Mouse (Mus musculus) liver, embryonic 14.5 days (tissue): Measurements from ENCODE around the gene Fam118b. TPM values are rescaled to one million over a fixed set of nuclear protein-coding genes. Genes with fewer than 3 reads are reported as not detected.

Source experiments
- ATAC-seq: fragments of 200-750 bp; cut with Nextera tagmentation; 2 replicates; pipeline ENCODE4 v1.8.0; 2017; ENCODE audit warnings: moderate number of reproducible peaks, mild to moderate bottlenecking, moderate library complexity; ENCODE audit not compliant: insufficient read depth
- DNase-seq, 3 experiments: peaks; one replicate each; pipeline ENCODE4 v3.0.0-alpha.2; 2012 to 2013; ENCODE audit warnings: low read depth in 3 of 3, low spot score in 3 of 3
- H3K27ac ChIP-seq: fragments of 300-500 bp; sonication (generic); 2 replicates; pipeline ENCODE4 v1.5.1; 2014; ENCODE audit warnings: moderate library complexity, mild to moderate bottlenecking, control low read depth, inconsistent platforms
- H3K27me3 ChIP-seq: fragments of 300-500 bp; sonication (generic); 2 replicates; pipeline ENCODE4 v1.6.1; 2014; ENCODE audit warnings: mild to moderate bottlenecking, low read length, moderate library complexity; ENCODE audit not compliant: control insufficient read depth, insufficient read depth
- H3K36me3 ChIP-seq: fragments of 300-500 bp; sonication (generic); replicated peaks from 2 replicates; pipeline ENCODE4 v1.6.1; 2014; ENCODE audit warnings: low read depth; ENCODE audit not compliant: control insufficient read depth, insufficient read depth
- H3K4me1 ChIP-seq, 2 experiments: fragments of 200-500 bp in 1 of 2; fragments of 300-500 bp in 1 of 2; sonication (generic) in 1 of 2; replicated peaks; 2 replicates each; pipeline ENCODE4 v1.6.1; 2012 to 2014; ENCODE audit warnings: antibody characterized with exemption in 1 of 2, inconsistent platforms in 1 of 2, low read length in 1 of 2; ENCODE audit not compliant: control insufficient read depth in 2 of 2, insufficient read depth in 2 of 2
- H3K4me2 ChIP-seq: fragments of 300-500 bp; sonication (generic); 2 replicates; pipeline ENCODE4 v1.6.1; 2014; ENCODE audit warnings: low read depth, mild to moderate bottlenecking, control low read depth, moderate library complexity
- H3K4me3 ChIP-seq, 2 experiments: fragments of 200-500 bp in 1 of 2; fragments of 300-500 bp in 1 of 2; sonication (generic) in 1 of 2; 2 replicates each; pipeline ENCODE4 v1.5.1; 2012 to 2014; ENCODE audit warnings: low read depth in 2 of 2, low read length in 2 of 2, mild to moderate bottlenecking in 2 of 2, control low read depth in 1 of 2, inconsistent platforms in 1 of 2, moderate library complexity in 1 of 2; ENCODE audit not compliant: insufficient read depth in 1 of 2
- H3K9ac ChIP-seq: fragments of 300-500 bp; sonication (generic); replicated peaks from 2 replicates; pipeline ENCODE4 v1.6.1; 2014; ENCODE audit warnings: mild to moderate bottlenecking, control low read depth, moderate library complexity
- H3K9me3 ChIP-seq: fragments of 300-500 bp; sonication (generic); 2 replicates; pipeline ENCODE4 v1.6.1; 2016; ENCODE audit warnings: low read length, mixed read lengths; ENCODE audit not compliant: control insufficient read depth
- CTCF ChIP-seq: IDR thresholded peaks from 2 replicates; pipeline ENCODE4 v1.5.1; 2016; ENCODE audit warnings: antibody characterized with exemption, low read depth, control low read depth
- EP300 ChIP-seq: IDR thresholded peaks from 2 replicates; pipeline ENCODE4 v1.6.1; 2016; ENCODE audit warnings: antibody characterized with exemption, low read depth
- WGBS: fragments of 180-500 bp; shearing (Covaris S2); extraction: QIAGEN DNeasy Blood & Tissue Kit; methylation state at CpG from one replicate; pipeline ENCODE4 v1.1.7; 2014; ENCODE audit not compliant: insufficient replicate concordance; 5-methylcytosine and 5-hydroxymethylcytosine counted together
- polyA plus RNA-seq, 2 experiments: library from polyadenylated mRNA; depleted of rRNA in 1 of 2; stranded (reverse) in 1 of 2; unstranded in 1 of 2; fragments of >200 nt; fragmentation: Nextera tagmentation in 1 of 2; extraction: Ambion mirVana in 1 of 2; gene quantifications; 2 replicates each; pipeline versions ENCODE4 v1.2.1 to v1.2.3; 2012 to 2014

Fam118b gene
- polyA plus RNA-seq, 2 experiments, result 7.4 to 13.8 TPM

GRCm38 (mm10) chr9:35282851-35283200 is 15.2 kb upstream of the Fam118b start:
- Histone ChIP-seq H3K36me3 (no peaks in the 10 kb centered on the region; the same call in 1 of the 2 replicates), H3K9ac (no peak overlapping the region), H3K9me3 (no peaks in the 10 kb centered on the region), H3K27ac (no peak overlapping the region), H3K4me2 (no peak overlapping the region), H3K4me1 (no peaks in the 10 kb centered on the region), H3K27me3 (no peaks in the 10 kb centered on the region), H3K4me3 (no peak overlapping the region)
- no peak for ATAC-seq
- TF ChIP-seq CTCF (no peak), EP300 (no peak)
- DNase-seq, result no peak
- 67% methylated on average over 5 of the region's 5 CpGs for WGBS

GRCm38 (mm10) chr9:35282006-35282850 is 14.6 kb upstream of the Fam118b start:
- no peaks in the 10 kb centered on the region for H3K4me1 ChIP-seq
- TF ChIP-seq CTCF, result peak; percentile 72
- no peak for TF ChIP-seq EP300
- WGBS, result 20% methylated on average over 5 of the region's 5 CpGs

GRCm38 (mm10) chr9:35278451-35278850 is 10.8 kb upstream of the Fam118b start:
- Histone ChIP-seq H3K4me1 (no peaks in the 10 kb centered on the region), H3K27me3 (no peaks in the 10 kb centered on the region), H3K27ac (no peak overlapping the region), H3K36me3 (peaks cover 14% of the 10 kb centered on the region), H3K4me2 (no peak overlapping the region), H3K4me3 (no peak overlapping the region), H3K9ac (no peak overlapping the region), H3K9me3 (no peaks in the 10 kb centered on the region)
- 71% methylated on average over 4 of the region's 4 CpGs for WGBS
- no peak for ATAC-seq
- TF ChIP-seq EP300 (no peak), CTCF (no peak)
- DNase-seq, result no peak

More at GRCm38 (mm10) chr9:35282006-35282850, 14.6 kb upstream of the Fam118b start:
- H3K4me2 ChIP-seq, result no peak overlapping the region
- H3K4me3 ChIP-seq, result no peak overlapping the region
- no peak overlapping the region for H3K9ac ChIP-seq
- H3K9me3 ChIP-seq, result no peaks in the 10 kb centered on the region
- ATAC-seq, result no peak
- H3K36me3 ChIP-seq, result no peaks in the 10 kb centered on the region; the same call in 1 of the 2 replicates
- no peak for DNase-seq
- no peaks in the 10 kb centered on the region for H3K27me3 ChIP-seq
- H3K27ac ChIP-seq, result no peak overlapping the region

- Histone ChIP-seq H3K9me3 (no peaks in the 10 kb centered on the region), H3K9ac (no peak overlapping the region), H3K36me3 (peaks cover 18% of the 10 kb centered on the region), H3K4me1 (no peaks in the 10 kb centered on the region), H3K27me3 (no peaks in the 10 kb centered on the region), H3K4me3 (no peak overlapping the region), H3K4me2 (no peak overlapping the region), H3K27ac (no peak overlapping the region)
- no peak for TF ChIP-seq CTCF
- no peak for TF ChIP-seq EP300
- WGBS, result 60% methylated on average over 3 of the region's 3 CpGs
- no peak for ATAC-seq
- DNase-seq, result no peak
Measured at GRCm38 (mm10) chr9:35277855-35278365, 10.3 kb upstream of the Fam118b start.

- H3K4me3 ChIP-seq, result peak overlapping the region; percentile 68 to 92
- no peaks in the 10 kb centered on the region for H3K27me3 ChIP-seq
- under 1% methylated on average over 21 of the region's 21 CpGs for WGBS
- H3K4me2 ChIP-seq, result peak overlapping the region; percentile 86
- peak overlapping the region; percentile 2; the same call in 1 of the 2 replicates for H3K27ac ChIP-seq
- no peaks in the 10 kb centered on the region for H3K9me3 ChIP-seq
- TF ChIP-seq CTCF, result no peak
- no peak for TF ChIP-seq EP300
- ATAC-seq (peak; percentile 62), DNase-seq (no peak)
- peaks cover 6% of the 10 kb centered on the region for H3K36me3 ChIP-seq
- peak overlapping the region; percentile 65 for H3K9ac ChIP-seq
- peaks cover 29 to 38% of the 10 kb centered on the region in 2 experiments for H3K4me1 ChIP-seq
Measured at GRCm38 (mm10) chr9:35267976-35268715, 541 bp upstream of the Fam118b start.
